ENCODE assay signal across 12 mouse cellular contexts in the genomic region with DNA sequence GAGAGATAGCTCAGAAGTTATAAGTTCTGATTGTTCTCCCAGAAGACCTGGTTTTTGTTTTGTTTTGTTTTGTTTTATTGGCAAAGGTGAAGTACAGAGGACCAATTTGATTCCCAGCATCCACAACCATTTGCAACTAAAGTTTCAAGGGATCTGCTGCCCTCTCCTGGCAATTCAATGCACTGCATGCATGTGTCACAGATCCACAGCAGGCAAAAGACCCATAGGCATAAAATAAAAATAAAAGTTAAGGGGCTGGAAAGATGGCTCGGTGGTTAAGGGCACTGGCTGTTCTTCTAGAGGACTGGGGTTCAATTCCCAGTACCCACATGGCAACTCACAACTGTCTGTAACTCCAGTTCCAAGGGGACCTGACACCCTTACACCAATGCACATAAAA. TPM values are rescaled to one million over a fixed set of nuclear protein-coding genes. Genes with fewer than 3 reads are reported as not detected.
A peak's percentile ranks its signal among the peaks of the same experiment; 100 is the strongest.
DNase-seq lines count a peak whose midpoint lies in the region; TF ChIP-seq lines count a peak whose summit lies in the region.
"Had no signal": no experiment of that assay in that cellular context is flagged by ENCODE, and none has a peak within 500 bp of the region (broad histone marks: within the 10 kb centered on the region; RNA-seq: fewer than 3 reads in every experiment).

No protein-coding gene starts in this region.

- H3K4me3 ChIP-seq in layer of hippocampus, adult 2 months, result no peak overlapping the region
- no peak overlapping the region for H3K4me3 ChIP-seq in limb, embryonic 10.5 days
- H3K4me3 ChIP-seq: megakaryocyte, embryonic 14.5 days; stomach, embryonic 15.5 days had no signal

- WGBS in limb, embryonic 10.5 days, result 82% methylated on average over 1 of the region's 1 CpGs

- TF ChIP-seq CTCF in layer of hippocampus, adult 2 months (conservative IDR thresholded peaks at IDR 0.05), result peak; percentile 63

- no peak for DNase-seq in layer of hippocampus, adult 2 months (ENCODE audit: low spot score in 2 of 2)
- DNase-seq in layer of hippocampus, adult 9-10 months (ENCODE audit: low spot score), result no peak
- DNase-seq in 3T3-L1 (ENCODE audit: low read depth, low spot score), result peak; percentile 24
- peak; percentile 43 for DNase-seq in A20 (ENCODE audit: low read depth, low spot score)
- peak; percentile 78 for DNase-seq in R1 (ENCODE audit: low read depth, low spot score)
- no peak for DNase-seq in adrenal gland, postnatal 14 days
- no peak for DNase-seq in limb, embryonic 10.5 days (ENCODE audit: low spot score)
- DNase-seq: adrenal gland, postnatal 10 days; heart, postnatal 4 days; right cerebral cortex, postnatal 4 days had no signal

- no peaks in the 10 kb centered on the region for H3K4me1 ChIP-seq in limb, embryonic 10.5 days
- H3K4me1 ChIP-seq: stomach, embryonic 15.5 days had no signal

- H3K36me3 ChIP-seq in limb, embryonic 10.5 days, result no peaks in the 10 kb centered on the region
- H3K36me3 ChIP-seq: stomach, embryonic 15.5 days had no signal

- H3K27me3 ChIP-seq in limb, embryonic 10.5 days (ENCODE audit: low read depth, poor library complexity, severe bottlenecking), result no peaks in the 10 kb centered on the region
- H3K27me3 ChIP-seq: stomach, embryonic 15.5 days had no signal

- H3K27ac ChIP-seq in layer of hippocampus, adult 2 months, result no peak overlapping the region
- H3K27ac ChIP-seq in limb, embryonic 10.5 days, result no peak overlapping the region
- H3K27ac ChIP-seq: stomach, embryonic 15.5 days had no signal

- H3K9me3 ChIP-seq in limb, embryonic 10.5 days (replicated peaks), result 0 out of 2 replicates have a peak, but pooled peaks cover 6% of the 10 kb centered on the region
- H3K9me3 ChIP-seq: stomach, embryonic 15.5 days had no signal

RNA-seq across cellular contexts. Expression of a gene that starts 28.8 kb away (rescaled TPM):
- total RNA-seq in layer of hippocampus, adult 2 months (2021), result 10 to 100 TPM; 88.5 to 89.2 TPM
- total RNA-seq in adrenal gland, postnatal 14 days (2021), result 107 and 121 TPM in 2 replicates
- 113 and 130 TPM in 2 replicates for polyA plus RNA-seq in limb, embryonic 10.5 days (2016; fragmentation: Nextera tagmentation; extraction: Ambion mirVana)

RNA-seq across cellular contexts. Expression of a gene that starts 46.1 kb away (rescaled TPM):
- 1 to 10 TPM; 2.3 to 2.6 TPM for total RNA-seq in layer of hippocampus, adult 2 months (2021)
- total RNA-seq in adrenal gland, postnatal 14 days (2021), result 1.2 and 1.5 TPM in 2 replicates
- 1.2 and 1.3 TPM in 2 replicates for polyA plus RNA-seq in limb, embryonic 10.5 days (2016; fragmentation: Nextera tagmentation; extraction: Ambion mirVana)

Comparison
In these comparisons a context has a peak if more than half of its experiments do, and no peak if none do; other contexts are left out.
1. DNase-seq: peak in 3T3-L1 (single experiment), A20 (single experiment) and R1 (single experiment); none in layer of hippocampus, adult 2 months (0 of 2), layer of hippocampus, adult 9-10 months (single experiment), adrenal gland, postnatal 14 days (single experiment) and limb, embryonic 10.5 days (single experiment).